Comparison of ENCODE assay signal across 20 mouse cellular contexts in genomic region chr1:139049075-139049474, GRCm38 (mm10).
"Had no signal": no experiment of that assay in that cellular context is flagged by ENCODE, and none has a peak within 500 bp of the region (broad histone marks: within the 10 kb centered on the region; RNA-seq: fewer than 3 reads in every experiment).

No protein-coding gene starts in this region.

- H3K4me2 ChIP-seq: liver, embryonic 12.5 days; liver, embryonic 15.5 days; midbrain, embryonic 12.5 days; midbrain, embryonic 15.5 days; neural tube, embryonic 12.5 days; neural tube, embryonic 15.5 days had no signal

- DNase-seq: kidney, adult 2 months; kidney, postnatal 25 days; layer of hippocampus, postnatal 36 days; liver; lung, adult 2 months; retina, postnatal 1 day; thymus, adult 18-20 months; thymus, postnatal 36 days had no signal

- H3K9ac ChIP-seq: limb, embryonic 13.5 days; liver, embryonic 12.5 days; liver, embryonic 15.5 days; midbrain, embryonic 12.5 days; midbrain, embryonic 15.5 days; neural tube, embryonic 12.5 days; neural tube, embryonic 15.5 days had no signal

- H3K4me1 ChIP-seq: liver, embryonic 12.5 days; liver, embryonic 15.5 days; neural tube, embryonic 12.5 days had no signal

- H3K27me3 ChIP-seq: limb, embryonic 13.5 days; liver, embryonic 12.5 days; liver, embryonic 15.5 days; midbrain, embryonic 12.5 days; midbrain, embryonic 15.5 days; neural tube, embryonic 12.5 days; neural tube, embryonic 15.5 days had no signal

- H3K9me3 ChIP-seq: limb, embryonic 13.5 days; liver, embryonic 12.5 days; liver, embryonic 15.5 days; midbrain, embryonic 12.5 days; midbrain, embryonic 15.5 days; neural tube, embryonic 12.5 days; neural tube, embryonic 15.5 days had no signal

- H3K27ac ChIP-seq: kidney, postnatal 0 days; layer of hippocampus, adult 2 months; left cerebral cortex, adult 2 months; limb, embryonic 13.5 days; liver, embryonic 12.5 days; liver, embryonic 15.5 days; macrophage; midbrain, embryonic 12.5 days; midbrain, embryonic 15.5 days; neural tube, embryonic 12.5 days; neural tube, embryonic 15.5 days had no signal

- ATAC-seq: liver, embryonic 12.5 days; lung, postnatal 0 days; midbrain, embryonic 15.5 days had no signal

- H3K4me3 ChIP-seq: layer of hippocampus, adult 2 months; left cerebral cortex, adult 2 months; limb, embryonic 13.5 days; liver, embryonic 12.5 days; liver, embryonic 15.5 days; midbrain, embryonic 12.5 days; midbrain, embryonic 15.5 days; neural tube, embryonic 12.5 days; neural tube, embryonic 15.5 days had no signal

- H3K36me3 ChIP-seq: limb, embryonic 13.5 days; liver, embryonic 12.5 days; liver, embryonic 15.5 days; midbrain, embryonic 12.5 days; midbrain, embryonic 15.5 days; neural tube, embryonic 12.5 days; neural tube, embryonic 15.5 days had no signal
